Mouse (Mus musculus) G1E (cell line): Measurements from ENCODE around the gene Setd5. TPM values are rescaled to one million over a fixed set of nuclear protein-coding genes. Genes with fewer than 3 reads are reported as not detected.

ENCODE experiments used
- ATAC-seq: 2 replicates; pipeline ENCODE4 v1.8.0; 2016; ENCODE audit warnings: mild to moderate bottlenecking; ENCODE audit not compliant: insufficient number of reproducible peaks, poor library complexity, low FRiP score, severe bottlenecking; ENCODE audit errors: extremely low read depth
- DNase-seq: peaks from one replicate; pipeline ENCODE4 v3.0.0; 2012; ENCODE audit warnings: low spot score
- H3K27me3 ChIP-seq: 2 replicates; pipeline ENCODE4 v1.6.1; 2012; ENCODE audit warnings: mild to moderate bottlenecking, low read length, inconsistent platforms; ENCODE audit not compliant: insufficient read depth
- H3K36me3 ChIP-seq: replicated peaks from 2 replicates; pipeline ENCODE3; 2012; ENCODE audit warnings: mild to moderate bottlenecking, inconsistent platforms
- H3K4me1 ChIP-seq: 2 replicates; pipeline ENCODE4 v1.6.1; 2012; ENCODE audit warnings: low read depth, low read length, inconsistent platforms, mixed read lengths; ENCODE audit not compliant: insufficient read depth
- H3K4me3 ChIP-seq: 2 replicates; pipeline ENCODE4 v1.5.1; 2012; ENCODE audit warnings: low read depth, mild to moderate bottlenecking, inconsistent platforms, low read length, moderate library complexity, mixed read lengths
- H3K9me3 ChIP-seq: replicated peaks from 2 replicates; pipeline ENCODE4 v1.6.1; 2012; ENCODE audit warnings: inconsistent platforms
- CTCF ChIP-seq: IDR thresholded peaks from 2 replicates; pipeline ENCODE4 v1.5.1; 2012; ENCODE audit warnings: low read depth, low read length, inconsistent platforms, mixed read lengths
- GATA1 ChIP-seq: IDR thresholded peaks from 2 replicates; pipeline ENCODE4 v1.6.1; 2012; ENCODE audit warnings: borderline replicate concordance, low read length, inconsistent platforms, mixed read lengths
- GATA2 ChIP-seq: IDR thresholded peaks from 2 replicates; pipeline ENCODE4 v1.6.1; 2012; ENCODE audit warnings: low read depth, low read length, inconsistent platforms, borderline replicate concordance
- POLR2AphosphoS5 ChIP-seq: IDR thresholded peaks from 2 replicates; pipeline ENCODE4 v1.6.1; 2012; ENCODE audit warnings: low read depth, low read length, inconsistent platforms; ENCODE audit not compliant: insufficient replicate concordance
- TAL1 ChIP-seq: conservative IDR thresholded peaks from 2 replicates; pipeline ENCODE4 v1.6.1; 2012; ENCODE audit warnings: low read depth, low read length, inconsistent platforms, mixed read lengths
- polyA plus RNA-seq: library from polyadenylated mRNA; stranded (reverse); fragments of >175 nt; gene quantifications from 2 replicates; pipeline ENCODE4 v1.2.3, GENCODE M21; 2012
- total RNA-seq, 2 experiments: library from RNA; stranded (forward) in 1 of 2; stranded (reverse) in 1 of 2; fragments of 200-1000 nt in 1 of 2; fragments of >200 nt in 1 of 2; fragmentation: Nextera tagmentation in 1 of 2; gene quantifications; 2 replicates each; pipeline ENCODE4 v1.2.3; 2014 to 2017

Setd5 gene
- total and polyA plus RNA-seq, 3 experiments, result 95.0 to 262 (median 154) TPM

DNA sequence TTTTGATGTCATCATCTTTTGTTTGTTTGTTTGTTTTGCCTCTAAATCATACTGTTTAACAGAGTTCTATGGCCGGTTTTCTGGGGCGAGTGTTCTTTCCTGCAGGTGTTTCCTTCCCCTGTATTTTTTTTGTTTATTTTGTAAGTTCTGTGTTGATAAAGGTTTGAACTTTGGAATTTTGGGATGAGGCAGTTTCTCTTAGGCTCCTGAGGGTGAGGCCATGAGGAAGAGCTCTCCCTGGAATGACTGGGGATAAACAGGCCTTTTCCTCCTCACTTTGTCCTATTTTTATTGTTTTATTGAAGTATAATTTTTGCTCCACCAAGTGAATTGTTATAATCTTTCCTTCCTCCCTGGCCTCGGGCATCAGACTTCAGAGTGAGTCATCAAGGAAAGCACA lies 24.2 kb upstream of the Setd5 start:
- H3K4me3 ChIP-seq, result no peak overlapping the region
- H3K4me1 ChIP-seq, result peaks cover 26% of the 10 kb centered on the region
- no peaks in the 10 kb centered on the region for H3K9me3 ChIP-seq
- DNase-seq (no peak), ATAC-seq (no peak)
- TF ChIP-seq GATA1 (no peak), POLR2AphosphoS5 (no peak), CTCF (no peak), TAL1 (no peak), GATA2 (no peak)
- H3K27me3 ChIP-seq, result no peaks in the 10 kb centered on the region
- peaks cover 74% of the 10 kb centered on the region for H3K36me3 ChIP-seq

DNA sequence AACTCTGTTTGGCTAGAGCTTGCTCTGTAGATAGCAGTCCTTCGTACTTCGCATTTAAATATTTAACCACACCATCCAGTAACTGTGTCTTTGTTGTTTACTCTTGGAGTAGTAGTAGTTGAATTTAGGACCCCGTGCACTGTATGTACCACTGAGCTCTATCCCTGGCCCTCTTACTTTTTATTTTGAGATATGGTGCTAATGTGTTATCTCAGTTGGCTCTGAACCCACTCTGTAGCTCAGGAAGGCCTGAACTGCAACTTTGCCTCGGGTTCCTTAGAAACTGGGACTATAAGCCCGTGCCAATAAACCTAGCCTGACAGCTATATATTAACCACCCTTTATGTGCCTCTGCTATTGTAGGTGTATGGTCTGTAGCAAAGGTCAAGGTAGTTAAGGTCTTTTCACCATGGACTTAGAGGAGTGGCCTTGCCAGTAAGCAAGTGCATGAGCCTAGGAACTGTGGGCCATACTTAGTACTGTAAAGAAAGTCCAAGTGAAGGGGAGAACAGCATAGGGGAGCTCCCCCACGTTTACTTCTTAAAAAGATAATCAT lies 22.5 kb upstream of the Setd5 start:
- no peaks in the 10 kb centered on the region for H3K9me3 ChIP-seq
- TF ChIP-seq POLR2AphosphoS5 (no peak), GATA1 (no peak), GATA2 (no peak), CTCF (no peak), TAL1 (no peak)
- H3K27me3 ChIP-seq, result no peaks in the 10 kb centered on the region
- H3K36me3 ChIP-seq, result peaks cover 79% of the 10 kb centered on the region
- DNase-seq (no peak), ATAC-seq (no peak)
- peaks cover 12% of the 10 kb centered on the region; the same call in 1 of the 2 replicates for H3K4me1 ChIP-seq
- H3K4me3 ChIP-seq, result no peak overlapping the region

- Histone ChIP-seq H3K4me1 (peaks cover 9% of the 10 kb centered on the region; the same call in 1 of the 2 replicates), H3K27me3 (no peaks in the 10 kb centered on the region), H3K9me3 (no peaks in the 10 kb centered on the region), H3K36me3 (peaks cover 90% of the 10 kb centered on the region), H3K4me3 (no peak overlapping the region)
- DNase-seq (no peak), ATAC-seq (no peak)
- TF ChIP-seq GATA1 (no peak), GATA2 (no peak), CTCF (no peak), POLR2AphosphoS5 (no peak), TAL1 (no peak)
These were observed 16.1 kb upstream of the Setd5 start for GRCm38 (mm10) chr6:113060892-113061563.

DNA sequence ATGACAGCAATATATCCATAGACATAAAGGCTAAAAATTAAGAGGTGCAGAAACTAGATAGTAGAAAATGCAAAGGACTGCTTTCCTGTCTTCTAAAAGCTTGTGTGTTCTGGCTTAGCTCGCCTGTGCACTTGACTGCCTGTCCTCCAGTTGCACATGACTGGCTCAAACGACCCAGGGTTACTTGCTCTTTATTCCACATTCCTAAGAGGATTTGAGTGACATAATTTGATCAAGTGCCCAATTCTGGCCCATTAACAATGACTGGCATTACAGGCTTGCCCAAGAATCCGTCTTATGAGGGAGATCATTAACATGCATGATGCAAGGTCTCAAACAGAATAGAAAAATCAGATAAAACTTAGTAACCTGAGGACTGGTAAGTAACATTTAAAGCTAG lies 14.9 kb upstream of the Setd5 start:
- H3K36me3 ChIP-seq, result peaks cover 94% of the 10 kb centered on the region
- TF ChIP-seq TAL1 (no peak), GATA2 (no peak), CTCF (no peak), GATA1 (no peak), POLR2AphosphoS5 (no peak)

GRCm38 (mm10) chr6:113063363-113063762 lies 13.8 kb upstream of the Setd5 start:
- H3K9me3 ChIP-seq, result no peaks in the 10 kb centered on the region
- no peak for DNase-seq
- TF ChIP-seq CTCF (no peak), POLR2AphosphoS5 (no peak), GATA1 (no peak), GATA2 (no peak), TAL1 (no peak)
- H3K36me3 ChIP-seq, result peaks cover 98% of the 10 kb centered on the region
- H3K27me3 ChIP-seq, result no peaks in the 10 kb centered on the region
- no peak overlapping the region for H3K4me3 ChIP-seq
- no peak for ATAC-seq
- peaks cover 9% of the 10 kb centered on the region; the same call in 1 of the 2 replicates for H3K4me1 ChIP-seq

More for the DNA sequence above, 14.9 kb upstream of the Setd5 start:
- no peak for DNase-seq
- ATAC-seq, result no peak
- no peaks in the 10 kb centered on the region for H3K27me3 ChIP-seq
- H3K4me1 ChIP-seq, result peaks cover 6% of the 10 kb centered on the region; the same call in 1 of the 2 replicates
- H3K4me3 ChIP-seq, result no peak overlapping the region
- no peaks in the 10 kb centered on the region for H3K9me3 ChIP-seq

DNA sequence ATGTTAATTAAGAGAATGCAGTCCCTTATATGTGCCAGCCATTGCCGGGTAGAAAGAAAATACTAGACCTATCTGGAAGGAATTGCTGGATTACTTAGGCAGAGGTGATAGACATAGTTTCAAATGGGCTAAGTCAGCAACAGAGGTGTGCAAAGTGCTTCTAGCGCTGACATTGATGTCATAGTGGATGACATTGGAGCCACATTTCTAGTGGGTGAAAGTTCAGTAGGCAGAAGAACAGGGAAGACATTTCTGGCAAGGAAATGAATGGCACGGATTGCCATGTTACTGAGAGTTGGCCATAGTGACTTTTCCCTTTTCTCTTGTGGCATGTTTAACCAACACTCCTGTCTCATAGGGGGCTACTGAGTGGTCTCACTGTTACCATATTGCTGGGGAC lies 12.0 kb upstream of the Setd5 start:
- Histone ChIP-seq H3K9me3 (no peaks in the 10 kb centered on the region), H3K27me3 (no peaks in the 10 kb centered on the region), H3K4me1 (peaks cover 14% of the 10 kb centered on the region), H3K4me3 (no peak overlapping the region), H3K36me3 (peaks cover 98% of the 10 kb centered on the region)
- TF ChIP-seq GATA1 (no peak), TAL1 (no peak), GATA2 (no peak), CTCF (no peak), POLR2AphosphoS5 (peak; percentile 46; the same call in 1 of the 2 replicates)
- ATAC-seq, result no peak
- no peak for DNase-seq

GRCm38 (mm10) chr6:113069154-113069553 lies 8.0 kb upstream of the Setd5 start:
- no peaks in the 10 kb centered on the region for H3K27me3 ChIP-seq
- peaks cover 34% of the 10 kb centered on the region for H3K4me1 ChIP-seq
- H3K36me3 ChIP-seq, result peaks cover 82% of the 10 kb centered on the region
- DNase-seq, result no peak
- no peaks in the 10 kb centered on the region for H3K9me3 ChIP-seq
- no peak for ATAC-seq
- TF ChIP-seq CTCF (no peak), GATA2 (no peak)
- no peak overlapping the region for H3K4me3 ChIP-seq
